Mouse (Mus musculus): ENCODE results near the gene Ints2. TPM values are rescaled to one million over a fixed set of nuclear protein-coding genes. Genes with fewer than 3 reads are reported as not detected.
"Not testable (repeated sequence)": the region's sequence is repeated elsewhere in the genome, so short reads cannot be mapped to it uniquely, and the experiment has no call there.

Gene Ints2
- polyA plus RNA-seq, 1 experiment from 2014 or later: 15.8 TPM

DNA sequence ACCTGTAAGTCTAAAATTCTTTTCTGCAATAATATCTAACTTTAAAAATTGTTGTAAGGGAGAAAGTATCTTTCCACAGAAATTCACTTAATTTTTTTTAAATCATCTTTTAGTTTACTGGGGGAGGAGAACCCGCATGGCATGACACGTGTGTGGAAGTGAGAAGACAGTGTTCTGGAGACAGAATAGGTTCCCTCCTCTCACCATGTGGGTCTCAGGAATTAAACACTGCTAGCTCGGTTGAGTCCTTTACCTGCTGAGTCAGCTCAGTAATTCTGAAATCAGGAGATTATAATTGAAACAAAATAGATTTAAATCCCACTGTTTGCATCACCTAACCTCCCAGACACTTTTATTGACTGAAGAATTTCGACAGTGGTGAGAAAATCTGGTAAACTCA lies 57.6 kb downstream of the Ints2 start:
- Histone ChIP-seq H3K27ac (ENCODE audit: low read depth, low read length) (no peak overlapping the region), H3K36me3 (ENCODE audit: control insufficient read depth, insufficient read depth, low read length) (peaks cover 7% of the 10 kb centered on the region), H3K4me2 (ENCODE audit: low read length) (no peak overlapping the region), H3K9ac (ENCODE audit: low read depth, low read length) (no peak overlapping the region), H3K4me1 (ENCODE audit: control insufficient read depth, insufficient read depth, low read depth, low read length) (peaks cover 6% of the 10 kb centered on the region), H3K4me3 (ENCODE audit: low read length) (no peak overlapping the region), H3K27me3 (replicated peaks; ENCODE audit: control insufficient read depth, insufficient read depth, low read length) (no peaks in the 10 kb centered on the region), H3K9me3 (ENCODE audit: control insufficient read depth, low read length) (peaks cover 7% of the 10 kb centered on the region)
- WGBS: 55% methylated on average over 4 of the region's 4 CpGs
- no peak for ATAC-seq

GRCm38 (mm10) chr11:86185224-86185623 lies 72.2 kb downstream of the Ints2 start:
- not testable (repeated sequence) for H3K9ac ChIP-seq (ENCODE audit: low read depth, low read length); H3K4me3 ChIP-seq (ENCODE audit: low read length); H3K4me2 ChIP-seq (ENCODE audit: low read length); H3K36me3 ChIP-seq (ENCODE audit: control insufficient read depth, insufficient read depth, low read length); H3K4me1 ChIP-seq (ENCODE audit: control insufficient read depth, insufficient read depth, low read depth, low read length); ATAC-seq; H3K9me3 ChIP-seq (ENCODE audit: control insufficient read depth, low read length); H3K27me3 ChIP-seq (replicated peaks; ENCODE audit: control insufficient read depth, insufficient read depth, low read length); H3K27ac ChIP-seq (ENCODE audit: low read depth, low read length)
- WGBS: 87% methylated on average over 7 of the region's 7 CpGs

- no peaks in the 10 kb centered on the region for H3K9me3 ChIP-seq (ENCODE audit: control insufficient read depth, low read length)
- no peak overlapping the region for H3K4me2 ChIP-seq (ENCODE audit: low read length)
- H3K4me3 ChIP-seq (ENCODE audit: low read length): no peak overlapping the region
- no peaks in the 10 kb centered on the region for H3K4me1 ChIP-seq (ENCODE audit: control insufficient read depth, insufficient read depth, low read depth, low read length)
- H3K27me3 ChIP-seq (replicated peaks; ENCODE audit: control insufficient read depth, insufficient read depth, low read length): no peaks in the 10 kb centered on the region
- WGBS: 80% methylated on average over 3 of the region's 3 CpGs
- H3K36me3 ChIP-seq (ENCODE audit: control insufficient read depth, insufficient read depth, low read length): no peaks in the 10 kb centered on the region
- H3K9ac ChIP-seq (ENCODE audit: low read depth, low read length): no peak overlapping the region
- no peak for ATAC-seq
- no peak overlapping the region for H3K27ac ChIP-seq (ENCODE audit: low read depth, low read length)
Measured at GRCm38 (mm10) chr11:86175833-86176232, 81.5 kb downstream of the Ints2 start.

DNA sequence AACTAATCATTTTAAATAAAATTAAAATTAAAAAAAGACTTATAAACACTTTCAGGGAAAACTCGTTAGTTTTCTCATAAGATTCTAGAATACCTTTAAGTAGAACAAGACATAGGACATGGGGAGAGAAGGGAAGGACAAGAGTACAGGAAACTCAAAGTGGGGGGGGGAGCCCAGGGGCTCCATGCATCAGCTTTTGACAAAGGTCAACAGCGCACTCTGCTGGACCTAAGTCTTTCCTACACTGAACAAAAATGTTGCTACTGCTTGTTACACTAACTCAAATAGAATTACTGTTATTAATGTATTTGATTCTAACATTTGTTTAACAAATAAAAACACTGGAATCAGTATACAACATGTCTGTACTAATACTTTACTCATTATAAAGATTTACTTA lies 83.2 kb downstream of the Ints2 start:
- H3K27me3 ChIP-seq (replicated peaks; ENCODE audit: control insufficient read depth, insufficient read depth, low read length): no peaks in the 10 kb centered on the region
- ATAC-seq: no peak
- H3K27ac ChIP-seq (ENCODE audit: low read depth, low read length): no peak overlapping the region
- WGBS: 65% methylated on average over 2 of the region's 2 CpGs
- no peaks in the 10 kb centered on the region for H3K9me3 ChIP-seq (ENCODE audit: control insufficient read depth, low read length)
- no peak overlapping the region for H3K4me3 ChIP-seq (ENCODE audit: low read length)
- no peak overlapping the region for H3K4me2 ChIP-seq (ENCODE audit: low read length)
- no peak overlapping the region for H3K9ac ChIP-seq (ENCODE audit: low read depth, low read length)
- H3K4me1 ChIP-seq (ENCODE audit: control insufficient read depth, insufficient read depth, low read depth, low read length): no peaks in the 10 kb centered on the region
- no peaks in the 10 kb centered on the region for H3K36me3 ChIP-seq (ENCODE audit: control insufficient read depth, insufficient read depth, low read length)

GRCm38 (mm10) chr11:86170743-86171142 lies 86.6 kb downstream of the Ints2 start:
- no peak overlapping the region for H3K9ac ChIP-seq (ENCODE audit: low read depth, low read length)
- no peak overlapping the region for H3K4me2 ChIP-seq (ENCODE audit: low read length)
- no peaks in the 10 kb centered on the region for H3K4me1 ChIP-seq (ENCODE audit: control insufficient read depth, insufficient read depth, low read depth, low read length)
- no peaks in the 10 kb centered on the region for H3K9me3 ChIP-seq (ENCODE audit: control insufficient read depth, low read length)
- WGBS: 88% methylated on average over 2 of the region's 2 CpGs
- no peak overlapping the region for H3K27ac ChIP-seq (ENCODE audit: low read depth, low read length)
- no peak for ATAC-seq
- no peaks in the 10 kb centered on the region for H3K36me3 ChIP-seq (ENCODE audit: control insufficient read depth, insufficient read depth, low read length)
- H3K4me3 ChIP-seq (ENCODE audit: low read length): no peak overlapping the region
- no peaks in the 10 kb centered on the region for H3K27me3 ChIP-seq (replicated peaks; ENCODE audit: control insufficient read depth, insufficient read depth, low read length)

Other genes starting within 250 kb of the Ints2 start
- 1.7 and 2.1 TPM in 2 replicates for gene Brip1, start 56.4 kb downstream of the Ints2 start, polyA plus RNA-seq (2015; fragmentation: Nextera tagmentation; extraction: Ambion mirVana)
- 6.7 and 7.4 TPM in 2 replicates for gene Med13, start 100.0 kb upstream of the Ints2 start, polyA plus RNA-seq (2015; fragmentation: Nextera tagmentation; extraction: Ambion mirVana)
- gene Rnft1, start 227.1 kb upstream of the Ints2 start, polyA plus RNA-seq (2015; fragmentation: Nextera tagmentation; extraction: Ambion mirVana): 18.7 and 21.5 TPM in 2 replicates

Measured in hindbrain, embryonic 16.5 days (tissue).